Mouse (Mus musculus): ENCODE data around the gene Znhit3.
A peak's percentile ranks its signal among the peaks of the same experiment; 100 is the strongest.

The Znhit3 gene

GRCm38 (mm10) chr11:84920981-84921380 lies 4.8 kb upstream of the Znhit3 start:
- no peak for DNase-seq (ENCODE audit: low spot score in 2 of 2)

GRCm38 (mm10) chr11:84919951-84920350 lies 3.8 kb upstream of the Znhit3 start:
- no peak for DNase-seq (ENCODE audit: low spot score in 2 of 2)

- peak; percentile 50 to 80 for DNase-seq (ENCODE audit: low spot score in 2 of 2)
Measured at GRCm38 (mm10) chr11:84919276-84919675, 3.1 kb upstream of the Znhit3 start.

- peak; percentile 89 to 96 for DNase-seq (ENCODE audit: low spot score in 2 of 2)
Measured at GRCm38 (mm10) chr11:84918425-84918824, 2.3 kb upstream of the Znhit3 start.

- no peak for DNase-seq (ENCODE audit: low spot score in 2 of 2)
Measured at GRCm38 (mm10) chr11:84916703-84917300, 636 bp upstream of the Znhit3 start.

- no peak for DNase-seq (ENCODE audit: low spot score in 2 of 2)
Measured at GRCm38 (mm10) chr11:84914673-84915072, 1.5 kb downstream of the Znhit3 start.

GRCm38 (mm10) chr11:84910411-84910810 lies 5.8 kb downstream of the Znhit3 start:
- DNase-seq (ENCODE audit: low spot score in 2 of 2): no peak

- no peak for DNase-seq (ENCODE audit: low spot score in 2 of 2)
Measured at GRCm38 (mm10) chr11:84908480-84908879, 7.7 kb downstream of the Znhit3 start.

- no peak for DNase-seq (ENCODE audit: low spot score in 2 of 2)
Measured at GRCm38 (mm10) chr11:84907081-84907480, 9.1 kb downstream of the Znhit3 start.

GRCm38 (mm10) chr11:84904597-84905144 lies 11.5 kb downstream of the Znhit3 start:
- no peak for DNase-seq (ENCODE audit: low spot score in 2 of 2)

GRCm38 (mm10) chr11:84893113-84893512 lies 23.1 kb downstream of the Znhit3 start:
- DNase-seq (ENCODE audit: low spot score in 2 of 2): no peak

GRCm38 (mm10) chr11:84891705-84892104 lies 24.5 kb downstream of the Znhit3 start:
- no peak for DNase-seq (ENCODE audit: low spot score in 2 of 2)

- DNase-seq (ENCODE audit: low spot score in 2 of 2): no peak
Measured at GRCm38 (mm10) chr11:84889492-84889891, 26.7 kb downstream of the Znhit3 start.

- DNase-seq (ENCODE audit: low spot score in 2 of 2): no peak
Measured at GRCm38 (mm10) chr11:84888025-84888424, 28.1 kb downstream of the Znhit3 start.

GRCm38 (mm10) chr11:84886767-84887511 lies 29.2 kb downstream of the Znhit3 start:
- DNase-seq (ENCODE audit: low spot score in 2 of 2): no peak

- no peak for DNase-seq (ENCODE audit: low spot score in 2 of 2)
Measured at GRCm38 (mm10) chr11:84886236-84886635, 29.9 kb downstream of the Znhit3 start.

GRCm38 (mm10) chr11:84885238-84885637 lies 30.9 kb downstream of the Znhit3 start:
- no peak for DNase-seq (ENCODE audit: low spot score in 2 of 2)

- no peak for DNase-seq (ENCODE audit: low spot score in 2 of 2)
Measured at GRCm38 (mm10) chr11:84882346-84882745, 33.8 kb downstream of the Znhit3 start.

GRCm38 (mm10) chr11:84880971-84881370 lies 35.2 kb downstream of the Znhit3 start:
- DNase-seq (ENCODE audit: low spot score in 2 of 2): no peak

GRCm38 (mm10) chr11:84880465-84880961 lies 35.7 kb downstream of the Znhit3 start:
- DNase-seq (ENCODE audit: low spot score in 2 of 2): peak in 1 of 2 experiments; percentile 68

- peak; percentile 79 to 86 for DNase-seq (ENCODE audit: low spot score in 2 of 2)
Measured at GRCm38 (mm10) chr11:84879772-84880464, 36.2 kb downstream of the Znhit3 start, which contains the start of the genes Myo19 and Pigw. Gene Myo19 (plus strand): TSS chr11:84880148. Gene Pigw (minus strand): TSS chr11:84880285.

Data from spleen, postnatal 10 days (tissue).